Mouse (Mus musculus): ENCODE measurements at regions not wholly inside any gene's neighbourhood (a gene's known extent, or its start where the extent isn't known, plus 50 kb on each side); places are given as distances from the start of the nearest gene placed in this dataset.
"Not testable (repeated sequence)": the region's sequence is repeated elsewhere in the genome, so short reads cannot be mapped to it uniquely, and the experiment has no call there.

GRCm38 (mm10) chr1:181262496-181262895 lies 50.7 kb upstream of the Wdr26 start:
- no peak for DNase-seq

GRCm38 (mm10) chr1:181263216-181263615 lies 51.4 kb upstream of the Wdr26 start:
- DNase-seq, result no peak

GRCm38 (mm10) chr1:181270469-181270868 lies 58.7 kb upstream of the Wdr26 start:
- DNase-seq, result not testable (repeated sequence)

GRCm38 (mm10) chr1:181271164-181271563 lies 59.4 kb upstream of the Wdr26 start:
- DNase-seq, result no peak

GRCm38 (mm10) chr1:181271821-181272220 lies 60.0 kb upstream of the Wdr26 start:
- no peak for DNase-seq

- DNase-seq, result peak; percentile 95 to 96
These were observed 61.0 kb upstream of the Wdr26 start for GRCm38 (mm10) chr1:181272622-181273296.

GRCm38 (mm10) chr1:181273540-181274204 lies 61.9 kb upstream of the Wdr26 start:
- no peak for DNase-seq

- no peak for DNase-seq
These were observed 69.0 kb upstream of the Wdr26 start for GRCm38 (mm10) chr1:181280826-181281225.

GRCm38 (mm10) chr1:181282986-181283385 lies 69.4 kb upstream of the Cnih3 start:
- peak; percentile 50 to 68 for DNase-seq

- DNase-seq, result peak in 1 of 2 experiments; percentile 17
These were observed 68.9 kb upstream of the Cnih3 start for GRCm38 (mm10) chr1:181283539-181283938.

- DNase-seq, result peak; percentile 24 to 40
These were observed 67.9 kb upstream of the Cnih3 start for GRCm38 (mm10) chr1:181284301-181285197.

GRCm38 (mm10) chr1:181285600-181285999 lies 66.8 kb upstream of the Cnih3 start:
- peak; percentile 77 to 84 for DNase-seq

- DNase-seq, result peak in 1 of 2 experiments; percentile 56
These were observed 66.3 kb upstream of the Cnih3 start for GRCm38 (mm10) chr1:181286146-181286545.

GRCm38 (mm10) chr1:181287166-181287565 lies 65.3 kb upstream of the Cnih3 start:
- DNase-seq, result no peak

- DNase-seq, result peak; percentile 36 to 44
These were observed 62.9 kb upstream of the Cnih3 start for GRCm38 (mm10) chr1:181289385-181290035.

- no peak for DNase-seq
These were observed 61.2 kb upstream of the Cnih3 start for GRCm38 (mm10) chr1:181291202-181291601.

GRCm38 (mm10) chr1:181291966-181292365 lies 60.5 kb upstream of the Cnih3 start:
- no peak for DNase-seq

- no peak for DNase-seq
These were observed 59.2 kb upstream of the Cnih3 start for GRCm38 (mm10) chr1:181293079-181293865.

GRCm38 (mm10) chr1:181295651-181296050 lies 56.8 kb upstream of the Cnih3 start:
- DNase-seq, result no peak

- no peak for DNase-seq
These were observed 54.4 kb upstream of the Cnih3 start for GRCm38 (mm10) chr1:181298063-181298462.

- DNase-seq, result no peak
These were observed 53.3 kb upstream of the Cnih3 start for GRCm38 (mm10) chr1:181299075-181299665.

GRCm38 (mm10) chr1:181299826-181300225 lies 52.6 kb upstream of the Cnih3 start:
- no peak for DNase-seq

Data from cerebellum, postnatal 10 days (tissue).